Mouse (Mus musculus) liver, embryonic 16.5 days (tissue): ENCODE measurements around the gene Hmgcl. TPM values are rescaled to one million over a fixed set of nuclear protein-coding genes. Genes with fewer than 3 reads are reported as not detected.

Experiments
- ATAC-seq: fragments of 200-750 bp; cut with Nextera tagmentation; 2 replicates; pipeline ENCODE4 v1.8.0; 2017; ENCODE audit warnings: low read depth, mild to moderate bottlenecking, moderate number of reproducible peaks, moderate library complexity
- H3K27ac ChIP-seq: fragments of 300-500 bp; sonication (generic); 2 replicates; pipeline ENCODE4 v1.5.1; 2014; ENCODE audit warnings: mild to moderate bottlenecking, low read length
- H3K27me3 ChIP-seq: fragments of 300-500 bp; sonication (generic); 2 replicates; pipeline ENCODE4 v1.6.1; 2014; ENCODE audit warnings: low read depth, low read length, mixed read lengths; ENCODE audit not compliant: control insufficient read depth, insufficient read depth
- H3K36me3 ChIP-seq: fragments of 300-500 bp; sonication (generic); 2 replicates; pipeline ENCODE4 v1.6.1; 2014; ENCODE audit warnings: mild to moderate bottlenecking; ENCODE audit not compliant: control insufficient read depth, insufficient read depth
- H3K4me1 ChIP-seq: fragments of 300-500 bp; sonication (generic); 2 replicates; pipeline ENCODE4 v1.6.1; 2014; ENCODE audit warnings: low read depth, low read length, mixed read lengths; ENCODE audit not compliant: control insufficient read depth
- H3K4me2 ChIP-seq: fragments of 300-500 bp; sonication (generic); 2 replicates; pipeline ENCODE4 v1.6.1; 2014; ENCODE audit warnings: low read depth, low read length, mixed read lengths
- H3K4me3 ChIP-seq: fragments of 300-500 bp; sonication (generic); 2 replicates; pipeline ENCODE4 v1.5.1; 2014; ENCODE audit warnings: low read depth, mild to moderate bottlenecking, low read length
- H3K9ac ChIP-seq: fragments of 300-500 bp; sonication (generic); 2 replicates; pipeline ENCODE4 v1.6.1; 2014; ENCODE audit warnings: low read depth, low read length
- H3K9me3 ChIP-seq: fragments of 300-500 bp; sonication (generic); replicated peaks from 2 replicates; pipeline ENCODE4 v1.6.1; 2016; ENCODE audit warnings: low read length; ENCODE audit not compliant: control insufficient read depth
- WGBS: fragments of 180-500 bp; shearing (Covaris S2); extraction: QIAGEN DNeasy Blood & Tissue Kit; methylation state at CpG from one replicate; pipeline ENCODE4 v1.1.7; 2014; ENCODE audit not compliant: insufficient replicate concordance; 5-methylcytosine and 5-hydroxymethylcytosine counted together
- polyA plus RNA-seq: library from polyadenylated mRNA; unstranded; fragments of >200 nt; fragmentation: Nextera tagmentation; extraction: Ambion mirVana; gene quantifications from 2 replicates; pipeline ENCODE4 v1.2.1, GENCODE M21; 2015

The Hmgcl gene
- polyA plus RNA-seq = 105 and 107 TPM in 2 replicates

GRCm38 (mm10) chr4:135946278-135946658, at the start of gene Hmgcl:
Gene Hmgcl (plus strand): TSS chr4:135946448.
- Histone ChIP-seq H3K4me1 (peaks cover 29% of the 10 kb centered on the region), H3K27me3 (no peaks in the 10 kb centered on the region), H3K36me3 (peaks cover 3% of the 10 kb centered on the region), H3K9ac (peak within 1 kb of the TSS; percentile 91), H3K27ac (peak within 1 kb of the TSS; percentile 73), H3K4me3 (peak within 1 kb of the TSS; percentile 92), H3K4me2 (peak within 1 kb of the TSS; percentile 75), H3K9me3 (no peaks in the 10 kb centered on the region; the same call in 1 of the 2 replicates)
- under 1% methylated on average over 23 of the region's 23 CpGs for WGBS
- ATAC-seq = peak; percentile 87

DNA sequence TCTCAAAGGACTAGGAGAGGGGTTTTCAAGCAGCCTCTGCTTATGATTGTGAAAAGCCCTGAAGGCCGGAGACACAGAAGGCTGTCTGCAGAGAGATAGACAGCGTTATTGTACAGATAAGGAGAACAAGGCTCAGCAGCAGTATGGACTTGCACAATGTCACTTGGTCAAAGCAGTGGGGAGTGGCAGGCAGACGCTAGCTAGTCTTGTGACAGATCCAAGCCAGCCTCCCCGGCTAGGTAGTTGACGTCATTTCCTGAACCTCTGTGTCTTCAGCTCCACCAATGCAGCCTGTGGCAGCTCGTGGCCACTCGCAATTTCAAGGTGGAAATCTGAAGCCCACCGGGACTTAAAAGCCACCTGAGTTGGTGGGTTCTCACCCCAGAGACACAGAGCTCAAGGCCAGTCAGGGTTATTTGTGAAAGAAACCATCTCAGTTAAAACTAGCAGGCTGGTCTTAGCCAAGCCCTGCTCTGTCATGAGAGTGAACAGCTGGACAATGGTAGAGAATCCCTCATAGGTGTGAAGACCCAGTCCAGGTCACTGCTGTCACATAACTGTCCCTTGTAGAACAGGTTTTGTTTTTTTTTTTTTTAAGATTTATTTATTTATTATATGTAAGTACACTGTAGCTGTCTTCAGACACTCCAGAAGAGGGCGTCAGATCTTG, 47.7 kb upstream of the Hmgcl start:
- Histone ChIP-seq H3K27me3 (no peaks in the 10 kb centered on the region), H3K27ac (peak overlapping the region; percentile 92), H3K4me1 (peaks cover 41% of the 10 kb centered on the region), H3K4me3 (peak overlapping the region; percentile 33), H3K9ac (peak overlapping the region; percentile 47), H3K4me2 (peak overlapping the region; percentile 62), H3K9me3 (no peaks in the 10 kb centered on the region), H3K36me3 (no peaks in the 10 kb centered on the region)
- peak; percentile 92 for ATAC-seq
- WGBS = 10% methylated on average over 8 of the region's 9 CpGs

DNA sequence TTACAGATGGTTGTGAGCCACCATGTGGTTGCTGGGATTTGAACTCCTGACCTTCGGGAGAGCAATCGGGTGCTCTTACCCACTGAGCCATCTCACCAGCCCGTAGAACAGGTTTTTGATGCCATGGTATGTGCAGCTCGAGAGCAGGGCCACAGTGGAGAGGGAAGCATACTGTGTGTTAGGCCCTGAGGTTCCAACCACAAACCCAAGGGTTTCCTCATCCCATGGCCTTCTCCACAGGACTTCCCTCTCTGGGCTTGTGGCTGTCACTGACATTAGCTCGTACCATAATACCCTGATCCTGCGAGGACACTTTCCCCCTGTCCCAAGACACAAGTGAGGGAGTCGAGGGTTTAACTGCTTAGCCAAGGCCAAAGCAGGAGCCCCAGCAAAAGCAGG, 47.2 kb upstream of the Hmgcl start:
- H3K36me3 ChIP-seq = no peaks in the 10 kb centered on the region
- ATAC-seq = no peak
- H3K9ac ChIP-seq = no peak overlapping the region
- H3K27ac ChIP-seq = peak overlapping the region; percentile 92
- H3K4me1 ChIP-seq = peaks cover 41% of the 10 kb centered on the region
- WGBS = 60% methylated on average over 7 of the region's 7 CpGs
- H3K27me3 ChIP-seq = no peaks in the 10 kb centered on the region
- no peak overlapping the region for H3K4me2 ChIP-seq
- H3K9me3 ChIP-seq = no peaks in the 10 kb centered on the region
- H3K4me3 ChIP-seq = no peak overlapping the region

DNA sequence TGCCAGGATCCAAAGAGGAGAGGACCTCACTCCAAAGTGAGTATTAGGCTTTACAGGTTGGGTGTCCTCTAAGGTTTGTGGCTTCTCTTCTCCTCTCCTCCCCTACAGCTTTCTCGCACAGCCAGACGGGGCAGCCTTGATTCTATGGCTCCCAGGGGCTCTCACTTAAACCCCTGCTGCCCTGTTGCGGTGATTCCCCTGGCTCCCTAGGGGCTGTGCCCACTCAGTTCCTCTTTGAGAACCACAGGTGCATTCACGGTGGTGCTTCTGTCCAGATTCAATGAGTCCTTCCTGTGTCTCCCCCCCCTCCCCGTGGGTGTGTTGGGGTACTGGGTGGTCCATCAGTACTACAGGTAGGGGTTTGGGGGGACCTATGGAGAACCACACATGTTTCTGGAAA, 46.2 kb upstream of the Hmgcl start:
- Histone ChIP-seq H3K36me3 (no peaks in the 10 kb centered on the region), H3K4me3 (no peak overlapping the region), H3K27me3 (no peaks in the 10 kb centered on the region), H3K4me1 (peaks cover 38% of the 10 kb centered on the region), H3K9ac (no peak overlapping the region), H3K27ac (no peak overlapping the region), H3K4me2 (no peak overlapping the region), H3K9me3 (no peaks in the 10 kb centered on the region)
- 66% methylated on average over 5 of the region's 5 CpGs for WGBS
- no peak for ATAC-seq

GRCm38 (mm10) chr4:135902606-135903242, 43.5 kb upstream of the Hmgcl start:
- 70% methylated on average over 4 of the region's 4 CpGs for whole genome bisulfite sequencing
- Histone ChIP-seq H3K9ac (no peak overlapping the region), H3K27ac (no peak overlapping the region), H3K36me3 (no peaks in the 10 kb centered on the region), H3K4me2 (no peak overlapping the region), H3K4me3 (no peak overlapping the region), H3K4me1 (peaks cover 20% of the 10 kb centered on the region), H3K9me3 (no peaks in the 10 kb centered on the region), H3K27me3 (no peaks in the 10 kb centered on the region)
- no peak for ATAC-seq

GRCm38 (mm10) chr4:135904810-135905209, 41.4 kb upstream of the Hmgcl start:
- Histone ChIP-seq H3K4me3 (no peak overlapping the region), H3K9ac (no peak overlapping the region), H3K4me2 (no peak overlapping the region), H3K27me3 (no peaks in the 10 kb centered on the region), H3K36me3 (no peaks in the 10 kb centered on the region), H3K4me1 (peaks cover 12% of the 10 kb centered on the region), H3K9me3 (no peaks in the 10 kb centered on the region), H3K27ac (no peak overlapping the region)
- no peak for ATAC-seq
- WGBS = 65% methylated on average over 1 of the region's 1 CpGs

DNA sequence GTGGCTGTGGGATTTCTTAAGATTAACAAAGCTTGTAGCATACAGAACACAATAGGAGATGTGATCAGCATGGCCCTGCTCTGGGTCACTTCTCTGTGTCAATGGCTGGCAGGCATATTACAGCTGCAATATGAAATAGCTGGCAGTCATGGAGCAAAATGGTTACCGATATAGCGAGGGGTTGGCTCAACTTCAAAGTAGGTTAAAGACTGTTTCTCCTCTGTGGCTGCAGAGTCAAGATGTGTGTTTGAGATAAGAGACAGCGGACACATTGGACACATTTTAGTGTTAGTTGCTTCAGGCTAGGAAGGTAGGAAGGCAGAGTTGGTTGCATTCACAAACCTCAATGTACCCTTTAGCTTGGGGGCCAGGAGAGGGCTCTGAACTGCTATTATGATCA, 39.6 kb upstream of the Hmgcl start:
- Histone ChIP-seq H3K9me3 (no peaks in the 10 kb centered on the region), H3K9ac (peak overlapping the region; percentile 11; the same call in 1 of the 2 replicates), H3K4me2 (0 out of 2 replicates have a peak overlapping the region, but pooled peaks have one; percentile 15), H3K27ac (peak overlapping the region; percentile 46), H3K4me3 (no peak overlapping the region), H3K36me3 (no peaks in the 10 kb centered on the region), H3K27me3 (no peaks in the 10 kb centered on the region), H3K4me1 (peaks cover 17% of the 10 kb centered on the region)
- 18% methylated on average over 3 of the region's 3 CpGs for WGBS
- ATAC-seq = peak; percentile 54

DNA sequence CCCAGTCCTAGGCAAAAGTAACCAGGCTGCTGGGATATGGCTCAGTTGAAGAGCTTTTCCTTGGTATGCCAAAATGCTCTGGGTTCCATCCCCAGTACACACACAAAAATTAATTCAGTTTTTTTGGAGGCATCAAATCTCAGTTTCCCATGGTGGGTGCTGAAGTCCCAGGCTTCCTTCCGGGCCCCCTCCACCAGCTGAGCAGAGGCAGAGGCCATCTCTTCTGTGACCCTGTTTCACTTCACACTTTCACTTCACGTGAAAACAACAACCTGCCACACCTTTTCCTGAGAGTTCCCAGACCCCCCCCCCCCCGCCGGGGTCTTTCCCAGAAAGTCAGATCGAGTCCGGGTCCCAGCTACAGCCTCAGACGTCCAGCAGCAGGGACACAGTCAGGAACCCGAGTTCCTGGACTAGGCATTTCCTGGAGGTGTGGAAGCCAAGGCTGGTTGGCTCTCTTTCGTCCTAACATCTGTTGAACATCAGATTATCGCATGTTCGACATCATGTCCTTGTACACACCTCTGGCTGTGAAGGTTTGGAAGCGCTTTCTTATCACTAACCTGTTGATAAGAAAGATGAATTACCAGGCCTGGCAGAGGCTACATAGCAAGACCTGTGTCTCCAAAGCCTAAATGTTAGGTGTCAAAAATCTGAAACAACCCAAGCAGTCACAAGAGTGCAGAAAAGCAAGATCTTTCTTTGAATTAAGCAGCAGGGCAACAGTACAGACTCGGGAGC, 36.8 kb upstream of the Hmgcl start:
- H3K4me2 ChIP-seq = no peak overlapping the region
- no peak overlapping the region for H3K4me3 ChIP-seq
- H3K36me3 ChIP-seq = no peaks in the 10 kb centered on the region
- no peak overlapping the region for H3K27ac ChIP-seq
- WGBS = 44% methylated on average over 13 of the region's 13 CpGs
- H3K9me3 ChIP-seq = no peaks in the 10 kb centered on the region
- no peak for ATAC-seq
- H3K27me3 ChIP-seq = no peaks in the 10 kb centered on the region
- H3K9ac ChIP-seq = no peak overlapping the region
- H3K4me1 ChIP-seq = peaks cover 25% of the 10 kb centered on the region

GRCm38 (mm10) chr4:135911531-135911930, 34.7 kb upstream of the Hmgcl start:
- WGBS = 32% methylated on average over 7 of the region's 7 CpGs
- Histone ChIP-seq H3K27ac (0 out of 2 replicates have a peak overlapping the region, but pooled peaks have one; percentile 6), H3K36me3 (no peaks in the 10 kb centered on the region), H3K27me3 (no peaks in the 10 kb centered on the region), H3K9ac (no peak overlapping the region), H3K4me1 (peaks cover 22% of the 10 kb centered on the region), H3K9me3 (no peaks in the 10 kb centered on the region), H3K4me3 (no peak overlapping the region), H3K4me2 (no peak overlapping the region)
- peak; percentile 56 for ATAC-seq
